Mouse (Mus musculus) kidney, embryonic 15.5 days (tissue): ENCODE data around the gene C1ql4. TPM values are rescaled to one million over a fixed set of nuclear protein-coding genes. Genes with fewer than 3 reads are reported as not detected.

Experiments used
- ATAC-seq: fragments of 200-750 bp; cut with Nextera tagmentation; replicated peaks from 2 replicates; pipeline ENCODE4 v1.8.0; 2017; ENCODE audit warnings: moderate TSS enrichment; ENCODE audit not compliant: low FRiP score
- H3K27ac ChIP-seq: fragments of 300-500 bp; sonication (generic); 2 replicates; pipeline ENCODE4 v1.5.1; 2015; ENCODE audit warnings: mild to moderate bottlenecking, inconsistent platforms
- H3K27me3 ChIP-seq: fragments of 300-500 bp; sonication (generic); 2 replicates; pipeline ENCODE4 v1.6.1; 2015; ENCODE audit warnings: inconsistent platforms
- H3K36me3 ChIP-seq: fragments of 300-500 bp; sonication (generic); 2 replicates; pipeline ENCODE4 v1.6.1; 2015; ENCODE audit warnings: inconsistent platforms
- H3K4me1 ChIP-seq: fragments of 300-500 bp; sonication (generic); 2 replicates; pipeline ENCODE4 v1.6.1; 2015; ENCODE audit warnings: inconsistent platforms
- H3K4me2 ChIP-seq: fragments of 300-500 bp; sonication (generic); 2 replicates; pipeline ENCODE4 v1.6.1; 2015; ENCODE audit warnings: moderate library complexity, mild to moderate bottlenecking, inconsistent platforms
- H3K4me3 ChIP-seq: fragments of 300-500 bp; sonication (generic); replicated peaks from 2 replicates; pipeline ENCODE4 v1.5.1; 2015; ENCODE audit warnings: mild to moderate bottlenecking, inconsistent platforms
- H3K9ac ChIP-seq: fragments of 300-500 bp; sonication (generic); 2 replicates; pipeline ENCODE4 v1.6.1; 2015; ENCODE audit warnings: mild to moderate bottlenecking, inconsistent platforms
- H3K9me3 ChIP-seq: fragments of 300-500 bp; sonication (generic); replicated peaks from 2 replicates; pipeline ENCODE4 v1.6.1; 2016; ENCODE audit warnings: inconsistent platforms
- WGBS: fragments of 180-500 bp; shearing (Covaris S2); methylation state at CpG from one replicate; pipeline ENCODE4 v1.1.7; 2015; ENCODE audit warnings: mixed read lengths; 5-methylcytosine and 5-hydroxymethylcytosine counted together
- polyA plus RNA-seq: library from polyadenylated mRNA; unstranded; fragments of >200 nt; fragmentation: Nextera tagmentation; extraction: Ambion mirVana; gene quantifications from 2 replicates; pipeline ENCODE4 v1.2.1, GENCODE M21; 2015

C1ql4 gene
- polyA plus RNA-seq, 1 experiment from 2014 or later = 1.1 TPM

DNA sequence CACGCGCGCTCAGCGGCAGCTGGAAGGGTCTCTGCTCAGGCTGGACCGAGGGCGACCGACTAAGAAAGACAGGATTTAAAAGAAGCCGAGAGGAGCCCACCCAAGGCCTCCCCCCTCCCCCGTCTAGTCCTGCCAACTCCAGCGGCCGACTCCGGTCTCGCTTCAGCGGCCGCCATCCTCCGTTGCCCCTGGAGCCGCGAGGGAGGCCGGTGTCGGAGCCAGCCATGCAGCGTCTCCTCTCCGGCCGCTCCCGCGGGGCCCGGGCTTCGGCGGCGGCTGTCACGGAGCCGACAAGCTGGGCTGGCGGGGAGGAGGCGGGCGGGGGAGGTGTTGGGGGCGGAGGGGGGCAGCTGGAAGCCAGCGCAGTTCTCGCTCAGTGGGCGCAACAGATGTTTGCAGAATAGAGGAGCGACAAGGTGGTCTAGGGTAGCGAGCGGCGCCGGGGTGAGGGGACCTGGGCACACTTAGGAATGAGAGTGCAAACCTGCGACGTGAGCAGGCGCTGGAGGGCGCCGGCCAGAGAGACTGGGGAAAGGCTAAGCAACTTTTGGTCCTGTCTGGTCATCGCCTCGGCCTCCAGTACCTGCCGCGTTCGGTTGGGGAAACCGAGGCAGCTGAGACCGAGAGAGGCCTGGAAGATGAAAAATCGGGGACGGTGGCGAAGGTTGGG is 9.3 kb upstream of the C1ql4 start:
- Histone ChIP-seq H3K27ac (peak overlapping the region; percentile 82), H3K9me3 (no peaks in the 10 kb centered on the region), H3K4me2 (peak overlapping the region; percentile 67), H3K36me3 (no peaks in the 10 kb centered on the region), H3K4me1 (peaks cover 70% of the 10 kb centered on the region), H3K9ac (peak overlapping the region; percentile 42), H3K4me3 (peak overlapping the region; percentile 40), H3K27me3 (peaks cover 78% of the 10 kb centered on the region)
- ATAC-seq = peak; percentile 52
- WGBS = under 1% methylated on average over 51 of the region's 58 CpGs

DNA sequence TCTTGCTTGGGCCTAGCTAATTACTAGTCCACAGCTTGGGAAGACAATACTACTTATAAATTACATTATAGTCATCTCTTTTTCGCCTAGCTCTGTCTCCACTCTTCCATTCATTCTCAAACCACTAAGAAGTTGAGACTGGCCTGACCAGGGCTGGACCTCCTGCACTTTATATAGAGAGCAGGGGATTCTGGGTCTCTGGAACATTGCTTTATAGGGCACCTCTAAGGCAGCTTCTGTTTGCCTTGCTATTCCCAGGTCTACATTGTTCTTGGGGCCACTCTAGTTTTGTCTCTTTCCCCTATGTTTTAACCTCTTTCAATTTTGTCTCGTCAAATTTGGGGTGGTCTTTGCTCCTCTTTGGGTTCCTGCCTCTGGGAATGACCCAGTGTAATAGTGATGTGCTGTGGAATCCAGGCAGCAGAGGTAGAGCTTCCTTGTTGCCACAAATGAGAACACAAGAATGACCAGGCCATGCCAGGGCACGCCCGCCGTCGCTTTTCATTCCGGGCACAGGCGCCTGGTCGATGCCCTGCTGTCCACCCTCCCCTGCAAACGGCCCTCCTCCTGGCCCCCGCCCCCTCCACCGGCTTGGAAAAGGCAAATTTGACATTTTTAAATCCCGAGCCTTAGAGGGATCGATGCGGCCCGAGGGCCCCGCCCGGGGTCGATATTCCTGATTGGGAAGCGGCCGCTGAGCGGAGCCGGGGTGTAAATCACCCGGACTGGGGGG is 8.6 kb upstream of the C1ql4 start:
- Histone ChIP-seq H3K9me3 (no peaks in the 10 kb centered on the region), H3K4me1 (peaks cover 70% of the 10 kb centered on the region), H3K36me3 (no peaks in the 10 kb centered on the region), H3K27me3 (peaks cover 85% of the 10 kb centered on the region), H3K9ac (peak overlapping the region; percentile 42), H3K4me2 (peak overlapping the region; percentile 67), H3K4me3 (peak overlapping the region; percentile 40), H3K27ac (peak overlapping the region; percentile 82)
- 4% methylated on average over 24 of the region's 24 CpGs for WGBS
- no peak for ATAC-seq

DNA sequence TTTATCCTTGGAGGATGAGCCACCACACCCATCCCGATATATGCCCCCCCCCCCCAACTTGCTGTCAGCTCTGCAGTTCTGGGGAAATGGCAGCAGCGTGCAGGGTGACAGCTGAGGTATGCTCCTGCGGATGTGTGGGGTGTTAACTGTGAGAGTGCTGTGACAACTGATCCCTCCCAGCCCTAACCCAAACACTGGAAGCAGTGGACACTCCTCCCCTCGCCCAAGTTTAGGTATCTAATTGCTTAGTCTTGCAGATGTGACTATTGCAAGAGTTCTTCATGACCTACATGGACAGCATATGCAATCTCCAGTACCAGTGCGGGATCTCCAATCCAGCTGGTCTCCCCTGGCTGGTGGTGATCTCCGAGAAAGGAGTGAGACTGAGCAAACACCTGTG is 7.7 kb upstream of the C1ql4 start:
- Histone ChIP-seq H3K4me3 (peak overlapping the region; percentile 15), H3K9ac (no peak overlapping the region), H3K4me2 (peak overlapping the region; percentile 48), H3K27ac (peak overlapping the region; percentile 82), H3K27me3 (peaks cover 89% of the 10 kb centered on the region), H3K9me3 (no peaks in the 10 kb centered on the region), H3K4me1 (peaks cover 72% of the 10 kb centered on the region), H3K36me3 (no peaks in the 10 kb centered on the region)
- 6% methylated on average over 6 of the region's 6 CpGs for WGBS
- no peak for ATAC-seq

DNA sequence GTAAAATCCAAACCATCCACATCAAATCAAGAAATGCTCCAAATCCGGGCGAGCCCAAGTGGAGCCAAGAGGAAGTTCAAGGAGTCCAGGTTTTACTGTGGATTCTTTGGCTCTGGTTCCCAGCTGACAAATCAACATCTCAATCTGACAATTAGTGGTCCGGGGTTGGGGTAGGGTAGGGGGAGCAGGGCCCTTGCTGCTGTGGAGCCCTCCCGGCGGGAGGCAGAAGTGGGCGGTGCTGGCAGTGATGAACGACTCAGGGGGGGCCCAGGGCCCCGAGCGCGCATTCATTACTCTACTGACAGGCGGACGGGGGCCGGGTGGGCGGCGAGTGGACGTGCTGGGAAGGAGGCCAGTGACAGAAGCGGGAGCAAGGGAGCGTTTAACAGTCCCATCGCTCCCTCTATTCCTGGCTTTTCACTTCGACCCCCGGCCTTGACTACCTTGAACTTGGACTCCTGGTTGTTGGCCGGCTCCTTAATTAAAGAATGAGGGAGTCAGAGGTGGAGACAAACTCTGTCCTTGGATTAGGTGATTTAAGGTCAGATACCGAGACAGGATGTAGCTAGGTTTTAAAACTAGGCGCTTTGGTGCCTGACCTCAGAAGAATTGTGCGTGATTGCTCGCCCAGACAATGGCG is 7.1 kb upstream of the C1ql4 start:
- Histone ChIP-seq H3K4me1 (peaks cover 72% of the 10 kb centered on the region), H3K36me3 (no peaks in the 10 kb centered on the region), H3K4me3 (peak overlapping the region; percentile 15), H3K27me3 (peaks cover 95% of the 10 kb centered on the region), H3K9ac (no peak overlapping the region), H3K27ac (peak overlapping the region; percentile 41), H3K4me2 (peak overlapping the region; percentile 48), H3K9me3 (no peaks in the 10 kb centered on the region)
- WGBS = under 1% methylated on average over 27 of the region's 27 CpGs
- ATAC-seq = peak; percentile 55; the same call in 1 of the 2 replicates

DNA sequence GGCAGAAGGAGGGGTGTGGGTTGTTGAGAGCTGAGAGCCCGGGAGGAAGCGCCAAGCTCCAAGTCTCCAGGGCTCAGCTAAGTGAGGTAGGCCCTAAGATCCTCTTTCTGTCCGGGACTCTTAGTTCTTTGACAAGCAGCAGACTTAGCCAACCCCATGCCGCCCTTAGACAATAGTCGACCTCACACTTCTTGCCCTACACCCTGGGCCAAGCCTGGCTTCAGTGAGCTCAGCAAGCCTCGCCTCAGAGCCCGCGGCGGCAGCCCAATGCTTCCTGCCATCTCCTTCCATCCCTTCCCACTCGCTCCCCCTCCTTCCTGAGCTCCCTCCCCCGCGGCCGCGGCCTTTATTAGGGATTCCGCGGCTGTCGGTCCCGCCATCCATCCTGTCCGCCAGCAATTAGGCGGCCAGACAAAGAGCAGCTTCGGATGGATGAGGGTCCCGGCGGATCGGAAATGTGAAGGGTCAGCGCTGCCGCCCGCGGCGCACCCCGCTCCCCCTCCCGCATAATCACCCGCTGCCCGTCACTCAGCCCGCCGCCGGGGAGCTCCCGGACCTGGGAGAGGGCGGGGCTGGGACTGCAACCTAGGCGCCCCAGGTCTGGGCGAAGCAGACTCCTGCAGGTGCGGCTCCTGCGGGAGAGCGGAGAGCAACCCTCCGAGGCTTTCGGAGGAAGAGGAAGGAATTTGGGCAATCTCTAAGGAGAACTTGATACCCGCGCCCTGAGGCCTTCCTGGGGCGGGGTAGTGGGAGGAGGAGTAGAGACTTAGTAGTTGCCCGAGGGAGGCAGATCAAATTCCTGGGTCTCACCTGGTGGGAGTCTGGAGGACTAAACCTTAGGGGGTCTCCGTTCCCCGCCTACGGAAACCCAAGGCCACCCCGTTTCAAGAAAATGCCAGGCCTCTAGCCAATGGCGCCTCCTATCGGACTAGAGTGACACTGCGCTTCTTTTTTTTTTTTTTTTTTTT is 6.0 kb upstream of the C1ql4 start:
- peaks cover 73% of the 10 kb centered on the region for H3K4me1 ChIP-seq
- peak overlapping the region; percentile 87 for H3K27ac ChIP-seq
- H3K9ac ChIP-seq = peak overlapping the region; percentile 43
- H3K36me3 ChIP-seq = no peaks in the 10 kb centered on the region
- WGBS = under 1% methylated on average over 54 of the region's 56 CpGs
- peak overlapping the region; percentile 50 for H3K4me3 ChIP-seq
- 0 out of 2 replicates have a peak, but pooled peaks have one; percentile 14 for ATAC-seq
- peak overlapping the region; percentile 93 for H3K4me2 ChIP-seq
- no peaks in the 10 kb centered on the region for H3K9me3 ChIP-seq
- H3K27me3 ChIP-seq = peaks cover 96% of the 10 kb centered on the region

DNA sequence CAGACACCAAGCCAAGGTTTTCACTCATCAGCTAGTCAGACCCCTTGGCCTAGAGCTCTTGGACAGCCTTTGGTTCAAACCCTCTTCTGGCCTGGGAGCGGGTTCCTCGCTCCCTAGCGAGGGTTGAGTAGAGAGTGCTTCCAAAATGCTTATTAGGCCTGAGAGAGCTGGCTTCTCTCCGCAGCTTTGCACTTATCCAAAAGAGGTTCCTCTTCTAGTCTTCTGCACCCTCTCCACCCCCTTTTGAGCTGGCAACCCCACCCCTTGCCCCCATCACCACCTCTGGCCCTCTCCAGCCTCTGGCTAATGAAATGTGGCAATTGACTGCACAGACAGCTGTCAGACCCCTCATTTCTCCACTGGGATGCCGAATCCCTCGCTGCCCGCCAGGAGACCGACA is 5.3 kb upstream of the C1ql4 start, which contains the start of gene Dnajc22:
Gene Dnajc22, plus strand, starts transcription at position 301 of the 400 bp plus-strand sequence.
- peaks cover 96% of the 10 kb centered on the region for H3K27me3 ChIP-seq
- H3K4me3 ChIP-seq = peak within 1 kb of the TSS; percentile 50
- H3K4me2 ChIP-seq = peak within 1 kb of the TSS; percentile 93
- peaks cover 73% of the 10 kb centered on the region for H3K4me1 ChIP-seq
- peak within 1 kb of the TSS; percentile 87 for H3K27ac ChIP-seq
- no peak for ATAC-seq
- no peaks in the 10 kb centered on the region for H3K9me3 ChIP-seq
- WGBS = 37% methylated on average over 8 of the region's 8 CpGs
- no peaks in the 10 kb centered on the region for H3K36me3 ChIP-seq
- peak within 1 kb of the TSS; percentile 43 for H3K9ac ChIP-seq

DNA sequence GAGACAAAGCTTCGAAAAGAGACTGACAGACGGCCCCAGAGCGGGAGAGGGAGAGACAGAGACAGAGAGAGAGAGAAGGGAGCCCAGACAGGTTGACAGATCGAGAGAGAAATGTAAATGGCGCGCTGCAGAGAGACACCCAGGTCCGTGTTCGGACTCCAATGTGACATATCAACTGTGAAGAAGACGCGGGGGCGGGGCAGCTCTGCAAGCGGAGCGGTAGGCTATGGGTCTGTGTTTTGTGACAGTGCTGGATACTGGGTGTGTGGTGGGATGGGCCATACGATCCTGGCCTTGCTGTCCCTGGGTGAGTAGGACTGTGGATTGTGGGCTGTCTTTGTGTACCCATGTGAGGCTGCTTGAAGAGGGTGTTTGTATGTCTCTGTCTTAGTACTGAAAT is 1.5 kb upstream of the C1ql4 start:
- Histone ChIP-seq H3K4me3 (peak overlapping the region; percentile 34), H3K36me3 (no peaks in the 10 kb centered on the region), H3K27me3 (peaks cover 99% of the 10 kb centered on the region), H3K9ac (no peak overlapping the region), H3K4me1 (peaks cover 52% of the 10 kb centered on the region), H3K4me2 (peak overlapping the region; percentile 60), H3K27ac (no peak overlapping the region), H3K9me3 (no peaks in the 10 kb centered on the region)
- 6% methylated on average over 14 of the region's 14 CpGs for WGBS
- 0 out of 2 replicates have a peak, but pooled peaks have one; percentile 7 for ATAC-seq

DNA sequence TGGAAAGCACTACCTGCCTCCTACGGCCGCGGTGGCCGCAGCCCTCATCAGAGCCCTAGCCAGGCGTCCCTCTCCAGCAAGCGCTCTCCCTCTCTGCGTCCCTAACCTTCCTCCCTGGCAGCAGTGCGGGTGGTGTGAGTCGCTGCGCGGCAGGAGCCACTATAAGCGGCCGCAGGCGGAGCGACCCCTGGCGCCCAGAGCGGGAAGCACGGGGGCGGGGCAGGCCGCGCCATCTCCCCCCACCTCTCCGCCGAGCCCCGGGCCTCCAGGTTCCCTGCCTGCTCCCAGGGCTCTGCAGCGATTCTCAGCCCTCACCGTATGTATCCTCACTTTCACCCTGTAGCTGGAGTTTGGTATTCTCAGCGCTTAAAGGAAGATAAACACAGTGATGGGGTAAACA is 675 bp upstream of the C1ql4 start:
- Histone ChIP-seq H3K4me2 (peak overlapping the region; percentile 60), H3K9me3 (no peaks in the 10 kb centered on the region), H3K36me3 (no peaks in the 10 kb centered on the region), H3K27ac (no peak overlapping the region), H3K27me3 (peaks cover 92% of the 10 kb centered on the region), H3K9ac (no peak overlapping the region), H3K4me1 (peaks cover 50% of the 10 kb centered on the region), H3K4me3 (peak overlapping the region; percentile 34)
- peak; percentile 52 for ATAC-seq
- WGBS = 0% methylated on average over 23 of the region's 27 CpGs

DNA sequence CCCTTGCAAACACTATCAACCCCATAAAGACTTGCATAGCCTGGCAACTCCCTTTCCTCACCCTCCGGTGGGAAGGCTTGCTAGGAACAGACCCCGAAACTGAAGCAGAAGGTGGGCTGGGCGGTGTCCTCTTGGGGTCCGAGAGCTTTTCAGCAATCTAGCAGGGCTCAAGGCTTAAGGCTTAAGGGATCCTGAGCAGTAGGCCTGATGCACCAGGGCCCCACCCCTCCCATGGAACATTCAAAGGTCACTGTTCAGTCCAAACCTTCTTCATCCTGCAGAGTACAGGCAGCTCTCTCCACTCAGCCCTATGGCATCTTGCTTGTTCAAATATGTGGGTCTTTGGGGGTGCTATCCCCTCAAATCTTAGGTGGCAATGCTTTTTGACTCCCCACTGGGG is 1.6 kb downstream of the C1ql4 start:
- no peak overlapping the region for H3K27ac ChIP-seq
- 80% methylated on average over 4 of the region's 4 CpGs for WGBS
- H3K36me3 ChIP-seq = peaks cover 22% of the 10 kb centered on the region
- no peak overlapping the region for H3K9ac ChIP-seq
- no peak overlapping the region for H3K4me2 ChIP-seq
- ATAC-seq = no peak
- H3K9me3 ChIP-seq = no peaks in the 10 kb centered on the region
- H3K4me1 ChIP-seq = peaks cover 42% of the 10 kb centered on the region
- peaks cover 69% of the 10 kb centered on the region for H3K27me3 ChIP-seq
- no peak overlapping the region for H3K4me3 ChIP-seq

DNA sequence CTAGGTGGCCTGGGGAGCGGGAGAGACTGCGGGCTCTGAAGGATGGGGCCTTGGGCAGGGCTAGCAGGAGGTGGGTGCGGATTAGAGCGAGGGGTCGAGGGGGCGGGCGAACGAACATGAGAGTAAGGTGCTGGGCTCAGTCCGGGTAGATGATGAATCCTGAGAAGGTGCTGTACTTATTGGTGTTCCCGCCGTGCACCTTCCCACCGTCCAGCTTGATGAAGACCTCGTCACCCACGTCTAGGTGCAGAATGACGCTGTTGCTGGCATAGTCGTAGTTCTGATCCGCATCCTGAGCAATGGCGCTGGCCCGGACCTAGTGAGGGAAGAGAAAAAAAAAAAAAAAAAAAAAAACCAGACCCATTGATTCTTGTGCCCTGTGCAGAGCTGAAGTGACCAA is 3.0 kb downstream of the C1ql4 start:
- H3K27ac ChIP-seq = 0 out of 2 replicates have a peak overlapping the region, but pooled peaks have one; percentile 14
- peaks cover 55% of the 10 kb centered on the region for H3K27me3 ChIP-seq
- peaks cover 37% of the 10 kb centered on the region for H3K4me1 ChIP-seq
- H3K9ac ChIP-seq = no peak overlapping the region
- ATAC-seq = 0 out of 2 replicates have a peak, but pooled peaks have one; percentile 15
- peak overlapping the region; percentile 23; the same call in 1 of the 2 replicates for H3K4me3 ChIP-seq
- peaks cover 34% of the 10 kb centered on the region for H3K36me3 ChIP-seq
- 14% methylated on average over 19 of the region's 19 CpGs for WGBS
- H3K9me3 ChIP-seq = no peaks in the 10 kb centered on the region
- peak overlapping the region; percentile 51 for H3K4me2 ChIP-seq
